Mouse (Mus musculus): ENCODE measurements around the gene Psors1c2.

Psors1c2 gene

DNA sequence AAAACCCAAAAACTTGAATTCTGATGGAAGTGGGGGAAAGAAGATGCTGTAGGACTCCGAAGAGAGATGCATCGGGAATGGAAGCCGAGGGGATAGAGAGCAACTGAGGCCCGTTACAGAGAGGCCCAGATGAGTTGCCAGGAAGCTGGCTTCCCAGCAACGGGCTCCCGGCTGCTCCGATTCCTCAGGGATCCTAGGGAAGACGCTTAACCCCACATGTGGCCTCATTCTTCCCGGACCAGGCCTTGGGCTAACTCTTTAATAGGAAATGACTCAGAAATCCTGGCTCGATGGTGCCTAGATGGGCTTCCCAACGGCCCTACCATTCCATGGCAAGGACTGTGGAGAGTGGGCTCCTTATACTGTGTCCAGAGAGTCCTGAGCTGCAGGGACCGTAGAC is 15.5 kb upstream of the Psors1c2 start:
- DNase-seq (ENCODE audit: low spot score): no peak

DNA sequence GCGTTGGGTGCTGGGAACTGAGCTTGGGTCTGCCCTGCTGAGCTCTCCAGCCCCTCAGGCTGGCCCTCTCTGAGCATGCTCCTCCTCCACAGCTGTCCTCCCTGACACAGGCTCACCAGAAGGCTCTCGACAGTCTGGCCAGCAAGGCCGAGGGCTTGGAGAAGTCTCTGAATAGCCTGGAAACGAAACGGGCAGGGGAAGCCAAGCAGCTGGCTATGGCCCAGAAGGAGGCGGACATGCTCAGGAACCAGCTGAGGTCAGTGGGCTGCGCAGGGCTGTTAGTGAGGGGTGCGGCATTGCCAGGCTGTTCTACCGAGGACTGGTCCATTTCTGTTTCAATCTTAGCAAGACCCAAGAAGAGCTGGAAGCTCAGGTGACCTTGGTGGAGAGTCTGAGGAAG is 8.6 kb upstream of the Psors1c2 start:
- DNase-seq (ENCODE audit: low spot score): no peak

DNA sequence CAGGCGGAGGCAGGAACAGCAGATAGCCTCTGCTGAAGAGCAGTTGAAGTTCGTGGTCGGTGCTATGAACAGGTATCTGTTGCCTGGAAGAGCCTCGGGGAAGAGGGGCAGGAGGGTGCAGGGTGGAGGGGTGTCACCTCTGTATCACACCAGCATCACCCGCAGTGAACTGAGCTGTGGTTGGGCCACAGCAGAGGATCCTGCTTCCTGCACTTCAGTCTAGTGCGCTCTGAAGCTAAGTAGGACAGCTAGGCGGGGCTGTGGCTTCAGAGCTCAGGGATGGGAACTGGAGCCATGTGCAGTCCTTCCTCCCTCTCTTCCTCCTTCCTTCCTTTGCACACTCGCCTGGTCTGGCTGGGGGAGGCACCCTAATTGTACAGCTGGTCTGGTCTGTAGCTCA is 6.4 kb upstream of the Psors1c2 start:
- DNase-seq (ENCODE audit: low spot score): no peak

DNA sequence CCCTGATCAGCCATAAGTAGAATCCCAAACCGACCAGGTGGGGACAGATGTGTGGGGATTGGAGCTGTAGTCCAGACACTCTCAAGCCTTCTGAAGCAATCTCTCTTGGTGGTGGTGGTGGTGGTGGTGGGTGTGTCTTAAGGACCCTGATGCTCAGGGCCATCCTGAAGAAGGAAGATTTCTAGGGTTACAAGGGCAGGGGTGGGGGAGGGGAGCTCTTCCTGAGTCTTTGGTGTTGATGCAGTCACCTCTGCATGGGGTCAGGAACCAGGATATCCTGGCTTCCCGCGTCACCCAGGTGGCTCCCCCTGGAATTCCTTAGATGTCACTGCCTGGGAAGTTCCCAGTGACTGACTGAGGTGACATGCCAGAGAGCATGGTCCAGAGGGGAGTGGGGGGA is 641 bp upstream of the Psors1c2 start:
- DNase-seq (ENCODE audit: low spot score): no peak

DNA sequence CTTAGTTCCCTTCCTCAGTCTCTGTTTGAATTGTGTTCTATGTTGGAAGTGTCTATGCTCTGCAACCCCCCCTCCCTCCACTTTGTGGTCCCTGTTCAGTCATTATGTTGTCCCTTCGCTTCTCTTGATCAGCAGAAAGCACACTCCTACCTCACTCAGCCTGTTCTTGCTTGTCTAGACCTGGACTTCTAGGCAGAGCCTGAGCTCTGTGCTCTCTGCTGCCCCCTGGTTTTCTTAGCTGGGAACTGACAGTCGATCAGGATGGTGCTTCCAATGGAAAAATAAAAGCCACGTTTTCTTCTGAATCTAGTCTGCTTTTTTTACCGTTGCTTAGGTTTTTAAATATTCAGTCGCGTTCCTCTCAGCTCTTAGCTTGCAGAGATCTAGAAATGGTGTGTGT is 1.3 kb downstream of the Psors1c2 start:
- peak; percentile 47 for DNase-seq (ENCODE audit: low spot score)

DNA sequence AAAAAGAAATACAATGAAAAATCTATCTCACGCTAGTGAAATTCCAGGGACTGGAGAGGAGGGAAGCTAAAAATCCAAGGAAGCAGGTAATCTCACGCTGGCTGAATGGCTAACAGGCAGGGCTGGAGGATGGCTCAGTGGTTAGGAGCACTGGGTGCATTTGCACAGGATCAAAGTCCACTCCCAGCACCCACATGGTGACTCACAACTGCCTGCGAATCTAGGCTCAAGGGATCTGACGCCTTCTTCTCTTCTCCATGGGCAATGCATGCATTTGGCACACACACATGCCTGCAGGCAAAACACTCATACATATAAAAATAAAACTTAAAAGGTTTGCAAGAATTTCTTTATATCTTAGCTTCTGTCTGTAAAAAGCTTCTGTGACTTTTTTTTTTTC is 4.4 kb downstream of the Psors1c2 start:
- DNase-seq (ENCODE audit: low spot score): no peak

DNA sequence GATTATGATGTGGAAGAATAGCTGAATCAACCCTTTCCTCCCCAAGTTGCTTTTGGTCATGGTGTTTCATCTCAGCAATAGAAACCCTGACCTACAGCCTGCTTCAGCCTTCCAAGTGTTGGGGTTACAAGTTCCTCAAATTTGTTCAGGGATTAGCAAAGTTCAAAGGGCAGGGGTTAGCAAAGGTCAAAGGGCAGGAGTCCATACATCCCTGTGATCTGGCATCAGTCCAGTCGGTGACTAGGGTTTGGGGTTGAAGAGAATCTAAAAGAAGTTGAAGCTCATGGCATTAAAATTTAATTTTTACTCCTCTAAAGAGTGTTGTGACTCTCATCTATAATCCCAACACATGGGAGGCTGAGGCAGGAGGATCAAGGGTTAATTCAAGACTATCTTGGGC is 5.5 kb downstream of the Psors1c2 start:
- no peak for DNase-seq (ENCODE audit: low spot score)

DNA sequence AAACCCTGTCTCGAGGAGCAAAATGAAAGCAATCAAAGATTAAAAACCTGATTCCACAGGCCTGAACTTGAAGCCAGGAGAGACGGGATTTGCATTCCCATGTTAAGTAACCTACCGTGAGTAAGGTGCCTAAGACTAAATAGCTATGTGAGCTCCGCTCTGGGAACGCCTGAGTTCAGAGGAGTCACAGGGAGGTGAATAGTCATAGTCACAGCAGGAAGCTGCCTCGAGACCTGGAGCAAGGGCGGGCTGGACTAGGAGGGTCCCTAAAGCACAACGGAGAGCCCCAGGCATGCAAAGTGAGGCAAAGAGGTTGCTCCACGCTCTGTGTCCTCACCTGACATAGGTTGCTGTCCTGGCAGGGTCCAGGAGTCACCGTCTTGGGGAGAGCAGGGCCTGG is 6.5 kb downstream of the Psors1c2 start:
- no peak for DNase-seq (ENCODE audit: low spot score)

DNA sequence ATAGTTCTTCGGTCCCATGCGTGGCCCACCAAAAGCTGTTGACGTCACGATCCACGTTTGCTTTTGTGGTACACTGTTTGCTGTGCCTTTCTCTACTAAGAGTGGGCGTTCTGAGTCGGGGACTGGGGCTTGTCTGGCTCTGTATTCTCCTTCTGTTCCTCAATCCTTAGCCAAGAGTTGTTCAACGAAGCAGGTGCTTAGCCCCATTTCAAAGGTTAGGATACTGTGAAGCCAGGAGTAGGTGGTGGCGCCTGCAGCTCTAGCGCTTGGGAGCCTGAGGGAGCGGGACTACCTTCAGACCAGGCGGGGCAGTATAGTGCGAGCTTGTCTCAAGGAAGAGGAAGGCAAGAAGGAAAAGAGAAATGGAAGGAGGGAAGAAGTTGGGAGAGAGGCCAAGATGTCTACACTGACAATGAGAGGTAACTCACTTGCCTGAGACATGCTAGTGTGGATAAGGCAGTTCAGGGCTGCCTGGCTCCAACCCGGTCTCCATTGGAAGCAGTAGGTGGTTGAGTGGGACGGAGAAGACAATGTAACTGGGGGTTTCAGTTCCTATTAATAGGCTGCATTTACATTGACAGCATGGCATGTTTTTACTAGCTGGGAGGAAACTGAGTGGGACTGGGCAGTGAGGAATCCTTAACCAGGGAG is 9.9 kb downstream of the Psors1c2 start:
- DNase-seq (ENCODE audit: low spot score): no peak

DNA sequence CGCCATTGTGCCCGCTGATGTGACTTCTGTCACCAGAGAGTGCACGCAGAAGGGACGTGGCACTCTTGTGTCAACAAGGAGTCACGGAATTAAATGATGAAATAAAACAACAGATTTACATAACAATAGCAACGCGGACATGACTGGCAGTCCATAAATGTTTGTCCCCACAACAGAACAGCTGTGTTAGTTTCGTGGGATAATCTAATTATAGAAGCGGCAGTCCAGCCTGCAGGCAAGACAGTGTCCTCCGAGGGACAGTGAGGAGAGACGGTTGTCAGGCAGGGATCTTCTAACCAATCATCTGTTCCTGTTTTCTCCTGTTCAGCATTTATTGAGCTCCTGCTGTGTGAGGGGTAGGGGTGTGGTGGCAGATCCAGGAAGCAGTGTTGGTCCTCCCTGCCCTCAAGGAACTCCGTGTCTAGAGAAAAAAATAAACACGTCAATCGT is 10.4 kb downstream of the Psors1c2 start:
- no peak for DNase-seq (ENCODE audit: low spot score)

DNA sequence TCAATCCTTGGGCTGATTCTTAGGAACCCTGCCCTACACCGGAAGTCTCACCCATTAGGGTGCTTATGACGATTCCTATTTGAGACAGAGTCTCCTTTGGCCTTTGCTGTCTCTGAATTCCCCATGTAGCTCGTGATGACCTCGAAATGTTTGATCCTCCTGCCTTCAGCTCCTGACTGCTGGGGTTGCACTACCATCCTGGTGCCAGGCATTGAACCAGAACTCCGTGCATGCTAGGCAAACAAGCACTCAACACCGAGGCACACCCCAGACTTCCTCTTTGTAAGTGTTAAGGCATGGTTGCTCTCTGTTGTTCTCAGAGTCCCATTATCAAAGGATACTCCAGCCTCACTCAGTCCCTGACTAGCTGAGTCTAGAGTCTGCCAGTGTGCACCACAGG is 11.0 kb downstream of the Psors1c2 start:
- no peak for DNase-seq (ENCODE audit: low spot score)

DNA sequence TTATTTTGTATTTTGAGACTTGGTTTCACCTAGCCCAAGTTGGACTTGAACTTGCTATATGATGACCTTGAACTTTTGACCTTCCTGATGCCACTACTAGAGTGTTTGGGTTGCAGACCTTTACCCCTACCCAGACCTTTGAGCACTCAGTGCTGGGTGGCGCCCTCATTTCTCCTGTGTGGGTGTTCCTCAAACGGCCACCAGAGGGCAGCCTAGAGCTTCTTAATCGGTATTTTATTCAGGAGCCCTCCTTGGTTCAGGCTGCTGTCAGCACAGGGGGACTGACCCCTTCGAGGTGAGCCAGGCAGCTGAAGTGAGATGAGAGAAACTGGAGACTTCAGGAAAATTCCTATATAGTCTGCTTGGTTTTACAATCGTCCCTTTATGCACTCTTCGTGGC is 11.7 kb downstream of the Psors1c2 start:
- no peak for DNase-seq (ENCODE audit: low spot score)

DNA sequence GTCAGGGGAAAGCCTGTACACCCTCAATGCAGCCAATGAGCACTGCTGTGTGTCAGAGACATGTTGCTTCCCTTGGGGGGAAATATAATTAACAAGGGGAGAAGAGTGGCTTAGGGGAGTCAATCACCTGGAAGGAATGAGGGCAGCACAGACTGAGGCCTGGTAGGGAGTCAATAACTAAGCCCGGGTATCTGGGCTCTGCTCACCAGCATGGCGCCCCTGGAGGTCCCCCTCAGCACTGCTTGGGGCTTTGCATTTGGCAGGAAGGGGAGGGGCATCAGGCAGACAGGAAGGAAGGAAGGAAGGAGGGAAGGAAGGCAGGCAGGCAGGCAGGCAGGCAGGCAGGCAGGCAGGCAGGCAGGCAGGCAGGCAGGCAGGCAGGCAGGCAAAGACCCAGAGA is 14.5 kb downstream of the Psors1c2 start:
- no peak for DNase-seq (ENCODE audit: low spot score)

DNA sequence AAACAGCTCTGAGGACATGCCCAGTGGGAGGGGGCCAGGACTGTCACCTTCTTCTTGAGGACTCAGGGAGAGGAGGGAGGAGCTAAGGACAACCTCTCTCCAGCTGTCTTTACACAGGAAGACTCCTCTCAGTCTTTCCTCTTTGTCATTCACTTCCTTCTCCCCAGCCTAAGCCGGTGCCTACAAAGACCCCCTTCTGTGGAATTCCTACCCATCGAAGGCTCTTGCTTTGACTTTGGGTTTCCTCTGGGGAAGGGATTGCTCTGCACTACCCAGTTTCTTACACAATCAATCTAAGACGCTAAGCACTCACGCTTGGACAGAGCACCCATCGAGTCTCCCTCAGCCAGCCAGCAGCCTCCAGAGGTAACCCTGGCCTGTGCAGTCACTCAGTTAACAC is 15.6 kb downstream of the Psors1c2 start:
- no peak for DNase-seq (ENCODE audit: low spot score)

DNA sequence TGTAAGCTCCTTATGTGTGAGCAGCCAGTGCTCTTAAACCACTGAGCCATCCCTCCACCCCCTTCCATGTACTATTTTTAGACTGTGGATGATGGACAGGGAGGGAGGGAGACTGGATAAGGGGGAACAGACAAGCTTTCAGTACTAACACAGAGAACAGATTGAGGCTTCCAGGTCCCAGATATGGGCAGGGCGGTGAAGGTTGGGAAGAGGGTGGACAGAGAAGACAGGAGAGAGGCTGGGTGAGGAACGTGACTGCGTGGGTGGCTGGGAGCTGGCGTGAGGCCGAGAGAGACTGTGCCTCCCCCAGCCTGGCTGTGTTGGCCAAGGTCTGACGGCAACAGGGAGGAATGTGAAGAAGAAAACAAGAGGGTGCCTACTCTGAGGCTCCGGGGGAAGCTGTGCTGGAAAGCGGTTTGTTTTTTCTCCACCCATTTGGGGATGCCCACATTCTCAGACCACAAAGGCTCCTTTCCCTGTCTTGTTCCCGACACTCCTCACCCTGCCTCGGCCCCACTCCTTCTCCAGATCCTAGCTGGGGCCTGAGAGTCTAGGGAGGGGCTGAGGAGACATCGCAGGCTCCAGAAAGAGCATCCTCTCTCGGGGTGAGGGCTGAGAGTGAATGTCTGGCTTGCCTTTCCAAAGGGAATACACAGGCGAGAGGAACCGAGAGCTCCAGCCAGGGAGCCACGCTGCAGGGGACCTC is 16.6 kb downstream of the Psors1c2 start:
- DNase-seq (ENCODE audit: low spot score): no peak

DNA sequence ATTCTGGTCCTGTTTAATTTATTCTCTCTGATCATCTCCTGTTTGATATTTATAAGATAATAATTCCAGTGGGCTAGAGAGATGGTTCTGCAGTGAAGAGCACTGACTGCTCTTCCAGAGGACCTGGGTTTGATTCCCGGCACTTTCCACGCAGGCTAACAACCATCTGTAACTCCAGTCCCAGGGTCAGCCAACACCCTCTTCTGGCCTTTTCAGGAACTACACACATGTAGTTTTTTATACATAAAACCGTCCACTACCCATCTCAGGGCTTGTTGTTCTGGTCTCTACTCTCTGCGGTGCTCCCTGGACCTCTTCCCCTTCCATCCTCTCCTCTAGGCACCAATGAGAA is 17.1 kb downstream of the Psors1c2 start:
- no peak for DNase-seq (ENCODE audit: low spot score)

DNA sequence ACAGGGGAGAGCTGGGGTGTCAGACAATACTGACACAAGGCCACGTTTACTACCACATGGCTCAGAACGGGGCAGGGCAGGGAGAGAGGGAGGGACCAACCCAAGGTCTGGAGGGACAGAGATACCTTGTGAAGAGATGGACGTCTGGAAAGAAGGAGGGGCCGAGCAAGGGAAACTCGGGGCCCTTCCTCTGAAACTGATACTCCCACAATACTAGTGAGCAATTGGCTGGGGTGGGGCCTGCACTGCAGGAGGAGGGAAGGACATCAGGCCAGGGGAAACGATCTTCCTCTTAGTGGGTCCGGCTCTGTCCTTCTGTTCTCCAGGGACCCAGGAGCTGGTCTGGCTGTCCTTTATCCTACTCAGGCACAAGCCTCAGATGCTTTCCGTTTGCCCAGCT is 17.9 kb downstream of the Psors1c2 start:
- DNase-seq (ENCODE audit: low spot score): no peak

DNA sequence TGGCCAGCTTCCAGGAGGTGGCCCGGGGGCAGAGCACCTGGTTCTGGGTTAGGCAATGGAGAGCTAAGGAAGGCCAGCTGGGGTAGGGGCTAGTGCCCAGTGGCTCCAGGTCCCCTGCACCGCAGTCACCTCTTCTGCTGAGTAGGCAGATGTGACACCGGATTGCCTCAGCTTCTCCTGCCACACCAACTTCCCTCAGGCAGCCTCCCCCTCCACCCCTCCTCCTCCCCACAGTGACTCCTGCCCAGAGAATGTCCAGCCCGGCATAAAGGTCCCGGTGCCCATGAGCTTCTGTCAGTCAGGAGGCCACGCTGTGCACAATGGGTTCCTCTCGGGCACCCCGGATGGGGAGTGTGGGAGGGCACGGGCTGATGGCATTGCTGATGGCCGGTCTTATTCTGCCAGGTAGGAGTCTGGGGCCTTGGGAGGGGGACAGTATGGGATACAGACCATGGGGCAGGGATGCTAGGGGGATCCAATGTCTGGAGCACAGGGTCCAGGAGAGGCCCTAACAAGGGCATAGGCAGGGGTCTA is 18.9 kb downstream of the Psors1c2 start, which contains the start of gene Cdsn:
TSS of gene Cdsn (plus strand) at position 248 of the 534 bp plus-strand sequence.
- DNase-seq (ENCODE audit: low spot score): no peak

DNA sequence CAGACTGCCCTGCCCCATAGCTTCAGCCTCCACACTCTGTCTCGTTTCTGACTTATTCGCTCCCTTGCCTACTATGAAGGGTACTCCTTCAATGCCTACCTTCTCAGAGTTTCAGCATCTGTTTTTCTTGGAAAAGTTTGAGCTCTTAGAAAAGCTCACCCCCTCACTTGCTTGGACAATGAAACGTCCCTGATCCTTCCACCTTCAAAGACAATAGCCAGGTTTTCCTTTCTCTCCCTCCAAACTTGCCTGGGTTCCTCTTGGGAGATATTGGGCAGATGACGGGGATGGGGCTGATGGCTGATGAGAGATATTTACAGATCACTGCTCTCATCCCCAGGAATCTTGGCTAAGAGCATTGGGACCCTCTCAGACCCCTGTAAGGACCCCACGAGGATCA is 21.3 kb downstream of the Psors1c2 start:
- DNase-seq (ENCODE audit: low spot score): no peak

DNA sequence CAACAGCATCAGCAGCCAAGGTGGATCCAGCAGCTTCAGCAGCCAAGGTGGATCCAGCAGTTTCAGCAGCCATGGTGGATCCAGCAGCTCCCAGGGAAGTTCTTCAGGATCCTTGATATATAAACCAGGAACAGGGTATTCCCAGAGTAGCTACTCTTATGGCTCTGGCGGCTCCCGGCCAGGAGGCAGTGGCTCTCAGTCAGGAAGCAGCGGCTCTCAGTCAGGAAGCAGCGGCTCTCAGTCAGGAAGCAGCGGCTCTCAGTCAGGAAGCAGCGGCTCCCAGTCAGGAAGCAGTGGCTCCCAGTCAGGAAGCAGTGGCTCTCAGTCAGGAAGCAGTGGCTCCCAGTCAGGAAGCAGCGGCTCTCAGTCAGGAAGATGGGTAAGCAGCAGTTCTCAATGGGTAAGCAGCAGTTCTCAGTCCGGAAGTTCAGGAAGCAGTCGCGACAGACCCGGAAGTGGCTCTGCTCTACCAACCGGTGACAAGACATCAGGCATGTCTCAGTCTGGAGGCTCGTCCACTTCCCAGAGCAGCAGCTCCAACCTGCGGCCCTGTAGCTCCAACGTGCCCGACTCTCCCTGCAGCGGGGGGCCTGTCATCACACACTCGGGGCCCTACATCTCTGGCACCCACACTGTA is 21.9 kb downstream of the Psors1c2 start:
- no peak for DNase-seq (ENCODE audit: low spot score)

DNA sequence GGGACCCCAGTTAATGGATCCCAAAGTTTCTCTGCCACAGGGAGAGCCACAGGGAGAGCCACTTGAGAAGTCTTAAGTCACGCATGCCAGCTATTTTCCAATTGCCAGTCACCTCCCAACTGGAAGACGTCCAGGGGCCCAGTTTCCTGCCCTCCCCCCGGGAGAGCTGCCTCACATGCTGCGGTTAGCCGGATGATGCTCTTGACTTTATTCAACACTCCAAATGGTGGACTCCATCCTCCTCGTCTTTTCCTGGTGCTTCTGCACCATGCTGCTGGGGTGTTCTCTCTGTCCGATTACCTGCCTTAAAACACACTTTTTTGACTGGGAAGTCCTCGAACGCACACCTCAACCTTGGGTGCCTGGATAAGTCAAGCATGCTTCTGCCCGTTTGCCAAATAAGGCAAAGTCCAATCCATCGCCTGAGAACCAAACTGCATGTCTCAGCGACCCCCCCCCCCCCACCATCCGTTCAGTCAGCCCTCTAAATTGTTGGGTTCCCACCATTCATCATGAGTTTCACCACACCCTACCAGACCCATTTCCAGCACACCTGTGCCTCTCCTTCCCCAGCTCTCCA is 23.3 kb downstream of the Psors1c2 start:
- DNase-seq (ENCODE audit: low spot score): no peak

DNA sequence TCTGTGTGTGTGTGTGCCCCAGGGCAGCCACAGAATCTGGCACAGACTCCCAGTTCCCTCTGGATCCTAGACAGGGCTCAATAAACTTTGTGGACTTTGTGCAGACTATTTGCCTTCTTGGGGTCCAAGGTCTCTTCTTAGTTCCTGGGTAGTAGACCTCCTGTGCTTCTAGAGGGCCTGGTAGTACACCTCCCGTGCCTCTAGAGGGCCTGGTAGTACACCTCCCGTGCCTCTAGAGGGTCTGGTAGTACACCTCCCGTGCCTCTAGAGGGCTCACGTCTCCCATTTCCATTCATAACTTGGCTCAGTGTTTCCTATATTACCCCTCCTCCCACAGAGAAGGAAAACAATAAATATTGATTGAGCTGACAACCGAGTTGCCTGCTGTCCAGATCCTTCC is 23.8 kb downstream of the Psors1c2 start:
- DNase-seq (ENCODE audit: low spot score): no peak

DNA sequence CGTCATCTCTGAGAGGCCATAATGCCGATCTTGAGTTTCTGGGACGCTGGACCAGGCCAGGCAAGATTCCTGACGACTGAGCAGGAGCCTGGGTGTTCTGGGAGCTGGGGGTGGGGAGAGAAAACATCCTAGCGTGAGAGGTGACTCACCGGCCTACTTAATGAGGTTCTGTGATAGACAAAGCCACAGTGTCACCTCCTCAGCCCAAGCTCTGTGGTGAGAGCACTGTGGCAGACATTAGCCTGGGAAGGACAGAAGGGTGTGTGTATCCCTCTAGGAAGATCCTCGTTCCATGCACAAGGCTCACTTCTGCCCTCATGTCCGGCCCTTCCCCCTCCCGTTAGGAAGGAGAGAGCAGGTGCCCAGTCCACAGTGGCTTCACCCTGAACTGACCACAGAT is 24.4 kb downstream of the Psors1c2 start:
- DNase-seq (ENCODE audit: low spot score): no peak
